Comparison of ENCODE assay signal across 8 mouse cellular contexts in the genomic region with DNA sequence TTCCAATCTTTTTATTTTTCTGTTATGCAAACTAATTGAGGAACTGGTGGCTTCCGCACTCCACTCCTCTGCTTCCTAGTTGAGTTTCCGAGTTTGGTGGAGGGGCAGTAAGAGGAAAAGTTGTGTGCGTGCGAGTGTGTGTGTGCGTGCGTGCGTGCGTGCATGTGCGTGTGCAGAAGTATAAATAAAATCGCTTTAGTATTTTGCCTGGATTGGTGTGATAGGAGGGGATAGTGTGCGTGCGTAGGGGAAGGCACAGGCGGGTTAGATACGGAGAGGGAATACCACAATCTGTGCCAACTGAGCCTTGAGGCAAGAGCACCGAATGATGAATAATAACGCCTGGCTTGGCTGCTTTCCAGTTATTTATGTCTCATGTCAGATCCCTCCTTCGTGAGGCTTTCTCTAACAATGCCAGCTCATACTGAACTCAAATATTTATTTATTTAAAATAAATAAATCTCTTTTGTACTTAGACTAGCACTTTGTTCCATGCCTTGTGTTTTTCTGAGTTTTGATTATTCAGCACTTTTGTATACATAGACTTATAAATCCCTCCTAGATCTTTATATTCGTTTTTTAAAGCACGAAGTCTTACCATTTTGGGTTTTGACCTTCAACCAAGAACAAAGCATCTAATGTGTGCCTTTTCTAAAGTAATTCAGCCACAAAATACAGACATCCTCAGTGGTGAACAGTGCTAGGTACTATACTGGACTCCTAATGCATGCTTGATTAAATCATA. TPM values are rescaled to one million over a fixed set of nuclear protein-coding genes. Genes with fewer than 3 reads are reported as not detected.
DNase-seq lines count a peak whose midpoint lies in the region; ATAC-seq lines count a peak whose summit lies in the region.

No protein-coding gene starts in this region.

- H3K4me3 ChIP-seq in lung, embryonic 15.5 days = peak overlapping the region; percentile 92

- ATAC-seq in inflammation-experienced regulatory T-cells, adult 6 months = peak; percentile 28
- ATAC-seq in lung, embryonic 15.5 days (ENCODE audit: borderline replicate concordance, extremely low read depth, low FRiP score, low TSS enrichment) = peak; percentile 11; the same call in 1 of the 2 replicates

- peaks cover 6% of the 10 kb centered on the region for H3K36me3 ChIP-seq in lung, embryonic 15.5 days

- H3K27me3 ChIP-seq in lung, embryonic 15.5 days = no peaks in the 10 kb centered on the region

- DNase-seq in cerebellum, adult 18-20 months = peak; percentile 41 to 47
- DNase-seq in cerebellum, adult 11 months = no peak
- peak; percentile 48 to 65 for DNase-seq in urinary bladder, adult 18-20 months (ENCODE audit: low spot score in 2 of 2)
- DNase-seq in urinary bladder, postnatal 4 days (ENCODE audit: low spot score in 2 of 2) = no peak
- DNase-seq in fat pad, adult 2 months (ENCODE audit: extremely low read depth, low read depth, low spot score) = peak; percentile 30
- DNase-seq in right cerebral cortex, postnatal 36 days (ENCODE audit: low spot score in 2 of 2) = peak; percentile 12 to 15

- peak overlapping the region; percentile 97 for H3K27ac ChIP-seq in lung, embryonic 15.5 days

- peak overlapping the region; percentile 74 for H3K4me2 ChIP-seq in lung, embryonic 15.5 days

- H3K9ac ChIP-seq in lung, embryonic 15.5 days = peak overlapping the region; percentile 88

- H3K4me1 ChIP-seq in lung, embryonic 15.5 days = peaks cover 11% of the 10 kb centered on the region; the same call in 1 of the 2 replicates

- WGBS in lung, embryonic 15.5 days = under 1% methylated on average over 19 of the region's 19 CpGs

- H3K9me3 ChIP-seq in lung, embryonic 15.5 days = no peaks in the 10 kb centered on the region

RNA-seq across cellular contexts. Expression of a gene that starts 1.4 kb away (rescaled TPM):
- 1 to 10 TPM; 3.2 to 9.1 (median 7.9) TPM for polyA plus RNA-seq in inflammation-experienced regulatory T-cells, adult 6 months (2017; shearing (Covaris generic))
- polyA plus RNA-seq in lung, embryonic 15.5 days (2015; fragmentation: Nextera tagmentation; extraction: Ambion mirVana) = 40.1 and 43.1 TPM in 2 replicates

Comparison
In these comparisons a context has a peak if more than half of its experiments do, and no peak if none do; other contexts are left out.
1. DNase-seq: peak in cerebellum, adult 18-20 months (2 of 2), urinary bladder, adult 18-20 months (2 of 2), fat pad, adult 2 months (single experiment) and right cerebral cortex, postnatal 36 days (2 of 2); none in cerebellum, adult 11 months (single experiment) and urinary bladder, postnatal 4 days (0 of 2).